Mouse (Mus musculus) heart, adult 18-20 months (tissue): Measurements from ENCODE around the gene Setx. TPM values are rescaled to one million over a fixed set of nuclear protein-coding genes. Genes with fewer than 3 reads are reported as not detected.
A peak's percentile ranks its signal among the peaks of the same experiment; 100 is the strongest.

Experiments used
- DNase-seq, 2 experiments: peaks; one replicate each; pipeline ENCODE4 v3.0.0; 2021 to 2022; ENCODE audit warnings: mixed read lengths in 1 of 2
- total RNA-seq, 2 experiments: library from RNA; stranded (reverse); gene quantifications; 2 replicates each; pipeline ENCODE4 v1.2.3; 2021

The Setx gene
- total RNA-seq, 2 experiments from 2014 or later = 31.0 to 32.3 TPM

DNA sequence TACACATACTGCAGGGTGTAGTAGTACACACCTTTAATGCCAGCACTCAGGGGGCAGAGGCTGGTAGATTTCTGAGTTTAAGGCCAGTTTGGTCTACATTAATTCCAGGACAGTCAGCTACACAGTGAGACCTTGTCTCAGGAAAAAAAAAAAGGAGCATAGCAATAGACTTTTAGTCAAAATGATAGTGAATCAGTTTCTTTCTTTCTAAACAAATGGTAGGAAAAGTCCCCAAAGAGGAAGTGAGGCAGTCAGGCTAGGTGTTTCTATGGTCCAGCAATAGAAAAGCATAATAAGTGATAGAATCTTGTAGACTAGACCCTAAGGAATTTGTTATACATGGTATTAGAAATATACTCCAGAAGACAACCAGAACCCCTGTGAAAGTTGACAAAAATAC is 11.2 kb downstream of the Setx start:
- DNase-seq = no peak

DNA sequence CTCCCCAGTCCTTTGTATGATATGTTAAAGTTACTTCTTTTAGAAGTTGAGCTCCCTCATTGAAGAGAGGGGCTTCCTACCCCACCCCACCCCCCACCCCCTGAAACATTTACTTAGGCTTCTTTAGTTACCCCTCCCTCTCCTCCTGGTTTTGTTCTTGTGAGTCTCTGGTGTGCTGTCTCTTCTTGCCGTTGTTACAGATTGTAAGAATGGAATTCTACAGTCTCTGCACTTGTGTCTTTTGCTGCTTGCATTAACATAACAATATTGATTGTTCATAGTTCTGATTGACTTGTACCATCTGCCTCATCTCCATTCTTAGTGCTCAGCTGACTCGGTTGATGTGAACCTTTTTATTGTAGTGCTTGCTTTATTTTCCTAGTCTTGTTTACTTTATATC is 28.0 kb downstream of the Setx start:
- no peak for DNase-seq

DNA sequence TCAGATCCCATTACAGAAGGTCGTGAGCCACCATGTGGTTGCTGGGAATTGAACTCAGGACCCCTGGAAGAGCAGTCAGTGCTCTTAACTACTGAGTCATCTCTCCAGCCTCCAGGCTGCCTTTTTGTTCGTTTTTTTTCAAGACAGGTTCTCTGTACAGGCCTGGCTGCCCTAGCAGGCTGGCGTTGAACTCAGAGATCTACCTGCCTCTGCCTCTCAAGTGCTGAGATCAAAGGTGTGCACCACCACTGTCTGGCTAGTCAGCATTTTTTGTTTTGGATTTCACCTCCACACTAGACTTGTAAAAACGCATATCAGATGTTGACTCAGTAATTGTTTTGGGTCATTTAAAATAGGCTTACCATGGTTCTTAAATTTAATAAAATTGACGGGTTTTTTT is 44.1 kb downstream of the Setx start:
- no peak for DNase-seq

DNA sequence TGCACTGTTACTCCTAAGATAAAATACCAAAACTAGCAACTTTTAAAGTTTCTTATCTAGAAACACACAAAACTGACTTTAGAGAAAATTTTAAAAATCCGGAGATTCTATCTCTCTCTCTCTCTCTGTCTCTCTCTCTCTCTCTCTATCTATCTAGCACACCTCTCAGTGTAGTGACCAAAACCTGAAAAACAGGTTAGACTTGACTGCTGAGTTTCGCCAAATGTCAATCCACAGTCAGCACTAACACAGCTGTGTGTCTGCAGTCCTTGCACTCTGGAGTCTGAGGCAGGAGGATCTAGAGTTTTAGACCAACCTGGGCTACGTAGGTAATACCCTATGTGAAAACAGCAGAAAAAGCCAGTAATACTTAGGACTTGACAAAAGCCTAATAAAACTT is 50.9 kb downstream of the Setx start:
- DNase-seq = no peak

DNA sequence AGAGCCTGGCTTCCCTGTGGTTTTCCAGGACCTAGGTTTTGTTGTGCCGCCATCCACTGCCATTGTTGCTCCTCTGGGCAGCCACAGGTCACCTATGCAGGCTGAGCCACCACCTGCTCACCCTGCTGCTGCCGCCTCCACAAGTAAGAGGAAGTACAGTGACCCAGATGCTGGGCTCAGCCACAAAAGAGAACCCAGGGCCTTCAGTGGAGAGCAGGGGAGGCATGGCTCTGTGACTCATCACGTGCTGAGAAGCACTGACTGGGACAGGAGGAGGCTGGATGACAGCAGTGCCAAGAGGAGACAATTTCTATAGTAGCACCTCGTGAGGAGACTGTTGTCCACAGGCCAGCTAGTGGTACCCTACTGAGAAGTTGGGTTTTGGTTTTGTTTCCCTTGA is 55.8 kb downstream of the Setx start:
- DNase-seq = no peak

DNA sequence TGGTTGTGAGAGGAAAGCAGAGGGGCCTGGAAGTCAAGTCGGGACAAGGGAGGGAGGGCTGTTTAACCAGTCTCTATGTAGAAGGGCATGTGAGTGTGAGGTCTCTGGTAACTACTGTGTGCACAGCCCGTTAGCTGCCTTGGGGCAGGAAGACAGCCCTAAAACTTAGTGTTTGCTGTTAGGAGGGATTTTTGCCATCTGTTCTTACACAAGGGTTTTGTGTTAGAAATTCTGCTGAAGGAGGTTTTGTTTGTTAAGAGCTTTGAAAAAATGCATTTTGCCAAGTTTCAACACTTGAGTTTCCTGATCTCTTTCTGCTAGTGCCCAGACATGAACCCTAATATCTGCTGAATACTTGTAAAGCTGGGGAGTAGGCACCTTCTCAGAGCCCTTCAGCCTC is 57.1 kb downstream of the Setx start:
- DNase-seq = no peak

DNA sequence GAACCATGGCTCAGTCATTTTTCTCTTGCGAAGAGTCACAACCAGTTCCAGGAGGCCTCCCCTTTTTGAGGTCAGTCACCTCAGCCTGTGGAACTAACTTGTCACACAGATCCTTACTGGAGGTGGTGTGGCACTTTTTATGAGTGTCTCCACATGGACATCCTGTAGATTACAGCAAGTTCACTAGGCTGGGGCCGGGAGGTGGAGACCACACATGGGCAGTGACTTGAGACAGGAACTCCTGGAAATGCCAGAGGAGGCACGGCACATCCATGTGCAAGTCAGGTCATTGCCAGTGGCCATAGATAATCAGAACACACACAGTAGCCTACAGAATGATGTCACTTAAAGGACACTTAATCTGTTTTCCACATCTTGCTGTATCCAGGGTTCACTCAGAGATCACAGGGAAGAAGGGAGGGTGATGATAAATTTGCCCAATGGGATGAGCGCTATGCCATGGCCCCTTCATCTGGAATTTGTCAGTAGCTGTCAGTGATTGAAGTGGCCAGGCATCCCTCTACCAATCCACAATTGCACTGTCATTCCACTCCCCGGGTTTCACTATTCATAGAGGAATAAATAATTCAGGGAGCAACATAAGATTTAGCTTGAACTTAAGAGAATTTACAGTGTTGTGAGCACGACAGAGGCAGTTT is 59.4 kb downstream of the Setx start:
- no peak for DNase-seq

DNA sequence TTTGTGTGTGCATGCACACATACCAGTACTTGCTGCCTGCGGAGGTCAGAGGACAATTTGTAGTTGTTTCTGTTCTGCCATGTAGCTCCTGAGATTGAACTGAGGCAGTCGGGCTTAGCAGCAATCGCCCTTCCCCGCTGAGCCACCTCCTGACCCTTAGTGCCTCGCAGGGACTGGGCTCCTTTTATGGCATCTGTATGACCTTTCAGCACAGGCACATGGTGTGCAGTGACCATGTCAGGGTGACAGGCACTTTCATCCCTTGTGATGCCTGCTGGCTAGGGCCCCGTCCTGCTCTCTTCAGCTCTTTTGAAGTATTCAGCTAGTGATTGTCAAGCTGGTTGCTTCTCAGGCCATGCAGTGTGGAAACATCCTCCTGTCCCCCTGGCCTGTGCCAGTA is 62.2 kb downstream of the Setx start:
- DNase-seq = no peak

DNA sequence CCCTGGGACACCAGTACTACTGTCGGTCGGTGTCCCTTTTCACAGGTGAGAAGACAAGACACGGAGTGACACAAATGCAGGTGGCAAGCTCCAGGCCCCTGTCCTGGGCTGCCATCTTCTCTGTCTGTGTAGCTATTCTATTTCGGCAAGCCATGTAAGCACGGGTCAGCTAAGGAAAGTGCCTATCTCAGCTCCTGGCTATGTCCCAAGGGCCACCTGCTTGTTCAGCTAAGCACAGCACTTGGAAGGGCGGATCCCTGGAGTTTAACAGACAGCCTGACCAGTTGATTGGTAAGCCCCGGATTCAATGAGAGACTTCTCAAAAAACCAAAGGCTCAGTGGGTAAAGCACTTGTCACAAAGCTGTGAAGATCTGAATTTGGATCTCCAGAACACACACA is 66.4 kb downstream of the Setx start:
- DNase-seq = peak; percentile 58

DNA sequence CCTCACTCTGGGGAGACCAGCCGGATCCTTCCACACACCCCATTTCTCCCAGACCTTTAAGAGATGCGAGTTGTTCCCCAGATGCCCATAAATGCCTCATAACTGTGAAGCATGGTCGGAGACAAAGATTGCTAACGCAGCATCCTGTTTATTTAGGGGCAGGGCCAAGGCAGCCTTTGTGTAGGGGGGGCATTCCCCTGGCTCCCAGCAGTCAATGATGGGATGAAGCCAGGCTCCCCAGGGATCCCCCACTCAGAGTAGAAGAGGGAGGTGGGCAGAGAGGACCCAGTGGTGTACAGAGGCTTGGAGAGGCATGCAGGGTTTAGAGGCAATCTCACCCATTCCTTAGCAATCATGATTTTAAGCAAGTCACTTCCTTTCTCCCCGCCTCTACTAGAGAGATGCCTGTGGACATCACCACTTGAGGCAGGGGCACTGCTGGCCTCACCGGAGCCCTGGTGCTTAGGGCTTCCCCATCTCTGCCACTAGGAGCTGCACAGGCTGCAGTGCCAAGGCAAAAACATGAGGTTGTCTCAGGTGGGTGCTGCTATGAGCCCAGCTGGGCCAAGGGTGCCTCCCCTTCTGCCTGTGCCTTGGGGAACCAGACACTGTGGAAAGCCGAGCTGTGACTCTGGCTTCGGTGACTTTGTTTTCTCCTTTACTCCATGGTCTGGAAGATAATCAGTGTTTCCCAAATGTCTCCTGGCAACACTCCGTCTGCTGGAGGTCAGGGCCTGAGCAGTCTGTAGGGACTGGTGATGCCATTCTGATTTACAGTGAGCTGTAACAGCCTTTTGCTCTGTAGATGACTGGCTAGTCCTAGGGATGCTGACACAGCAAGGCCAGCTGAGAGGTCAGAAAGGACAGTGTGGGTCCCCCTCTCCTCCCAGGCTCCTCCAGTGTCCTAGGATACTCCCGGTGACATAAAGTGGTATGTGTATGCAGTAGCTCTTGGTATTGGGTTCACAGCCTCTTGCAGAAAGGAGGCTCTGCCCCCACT is 67.5 kb downstream of the Setx start:
- DNase-seq = peak; percentile 30 to 34

DNA sequence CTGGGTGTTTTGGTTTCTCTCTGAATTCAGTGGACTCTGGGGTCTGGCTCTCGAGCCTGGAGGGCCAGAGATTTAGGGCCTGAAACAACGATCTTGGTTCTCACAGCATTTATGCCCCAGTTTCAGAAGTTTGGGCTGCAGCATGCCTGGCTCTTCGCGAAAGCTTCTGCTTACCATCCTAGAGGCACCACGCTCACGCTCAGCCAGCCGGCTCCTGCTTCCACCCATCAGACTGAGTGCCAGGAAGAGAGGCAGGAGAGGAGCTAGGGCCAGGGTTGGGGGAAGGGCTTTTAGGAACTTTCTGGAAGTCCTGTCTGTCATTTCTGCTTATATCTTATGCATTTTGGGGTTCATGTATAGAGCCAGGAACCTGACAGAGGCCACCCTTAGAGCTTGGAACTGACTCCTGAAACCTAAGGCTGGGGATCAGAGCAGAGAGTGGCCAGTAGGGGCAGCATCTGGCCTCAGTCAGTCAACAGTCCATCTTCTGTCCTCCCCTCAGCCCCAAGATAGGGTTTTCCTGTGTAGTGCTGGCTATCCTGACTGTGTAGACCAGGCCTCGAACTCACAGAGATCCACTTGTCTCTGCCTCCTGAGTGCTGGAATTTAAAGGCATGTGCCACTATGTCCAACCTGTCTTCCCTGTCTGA is 68.8 kb downstream of the Setx start:
- DNase-seq = no peak

DNA sequence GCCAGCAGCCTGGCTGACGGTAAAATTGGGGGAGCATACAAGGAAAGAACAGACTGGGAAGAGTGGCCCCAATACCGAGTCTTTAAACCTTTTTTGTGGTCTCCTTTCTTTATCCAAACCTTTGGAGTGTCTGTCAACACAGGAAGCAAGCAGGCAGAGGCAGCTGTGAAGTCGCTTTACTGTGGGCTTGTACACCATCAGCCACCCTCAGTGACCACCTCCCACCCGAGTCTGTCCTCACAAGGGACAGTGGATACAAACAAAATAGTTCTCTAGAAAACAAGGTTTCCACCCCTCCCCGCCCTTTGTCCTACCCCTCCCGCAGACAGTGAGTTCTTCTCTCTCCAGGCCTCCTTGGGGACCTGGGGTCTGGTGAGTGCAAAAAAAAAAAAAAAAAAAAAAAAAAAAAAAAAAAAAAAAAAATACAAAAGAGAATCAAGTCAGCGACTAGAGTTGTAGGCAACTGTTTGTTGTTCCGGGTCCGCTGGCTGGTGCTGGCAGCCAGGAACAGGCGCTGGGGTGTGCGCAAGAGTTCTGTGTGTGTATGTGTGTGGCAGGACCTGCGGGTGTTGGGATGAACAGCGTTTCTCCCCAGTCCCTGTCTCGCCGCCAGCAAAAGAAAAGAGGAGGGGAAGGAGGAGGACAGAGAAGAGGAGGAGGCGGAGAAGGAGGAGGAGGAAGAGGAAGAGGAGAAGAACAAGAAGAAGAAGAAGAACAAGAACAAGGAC is 70.0 kb downstream of the Setx start:
- DNase-seq = no peak

DNA sequence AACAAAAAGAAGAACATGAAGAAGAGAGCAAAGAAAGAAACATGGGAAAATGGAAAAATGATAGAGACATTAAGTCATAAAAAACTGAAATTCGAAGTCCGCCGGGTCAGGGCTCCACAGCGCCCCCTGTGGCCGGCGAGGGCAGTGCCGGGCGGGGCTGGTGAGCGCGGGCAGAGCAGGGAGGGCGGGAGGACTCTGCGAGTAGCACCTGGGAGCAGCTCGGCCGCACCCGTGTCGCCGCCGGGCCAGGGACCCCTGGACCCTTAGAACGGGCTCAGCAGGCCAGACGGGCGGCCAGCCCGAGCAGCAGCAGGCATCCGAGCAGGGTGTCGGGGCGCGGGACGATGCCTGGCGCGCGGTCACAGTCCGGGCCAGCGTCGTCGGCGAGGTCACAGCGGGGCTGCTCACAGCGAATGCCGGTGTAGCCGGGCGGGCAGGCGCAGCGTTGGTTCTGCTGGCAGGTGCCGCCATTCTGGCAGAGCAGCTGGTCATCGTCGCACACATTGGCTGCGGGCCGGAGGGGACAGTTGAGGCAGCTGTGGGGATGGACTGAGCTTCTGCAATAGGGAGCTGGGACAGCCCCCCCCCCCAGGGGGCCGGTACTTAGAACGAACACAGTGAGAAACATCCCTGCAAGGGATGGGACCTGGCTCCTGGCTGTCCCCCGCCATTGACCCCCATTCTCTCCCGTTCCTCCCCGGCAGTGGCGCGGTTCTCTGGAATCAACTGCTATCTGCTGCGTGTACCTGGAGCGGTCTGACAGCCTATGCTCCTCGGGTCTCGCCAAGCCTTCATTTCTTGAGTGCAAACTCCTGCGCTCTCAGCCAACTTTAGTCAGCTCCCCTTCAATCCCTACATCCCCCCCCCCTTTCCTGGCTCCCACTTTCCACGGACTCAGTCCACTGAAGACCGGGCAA is 70.8 kb downstream of the Setx start:
- peak; percentile 72 to 89 for DNase-seq

DNA sequence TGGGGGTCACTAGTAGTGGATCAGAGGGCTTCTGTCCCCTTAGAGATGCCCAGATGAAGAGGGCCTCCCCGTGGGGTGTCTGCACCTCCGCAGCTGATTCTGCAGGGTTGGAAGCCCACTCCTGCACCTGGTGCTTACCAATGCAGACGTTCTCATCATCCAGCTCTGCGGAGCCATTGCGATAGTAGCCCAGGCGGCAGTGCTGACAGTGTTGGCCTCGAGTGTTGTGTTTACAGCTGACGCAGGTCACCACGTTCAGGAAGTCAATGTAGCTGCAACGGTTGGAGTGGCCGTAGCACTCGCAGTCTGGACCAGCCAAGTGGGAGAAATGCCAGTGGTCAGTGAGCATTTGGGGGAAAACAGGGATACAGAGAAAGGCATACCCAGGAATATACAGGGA is 72.9 kb downstream of the Setx start:
- no peak for DNase-seq

DNA sequence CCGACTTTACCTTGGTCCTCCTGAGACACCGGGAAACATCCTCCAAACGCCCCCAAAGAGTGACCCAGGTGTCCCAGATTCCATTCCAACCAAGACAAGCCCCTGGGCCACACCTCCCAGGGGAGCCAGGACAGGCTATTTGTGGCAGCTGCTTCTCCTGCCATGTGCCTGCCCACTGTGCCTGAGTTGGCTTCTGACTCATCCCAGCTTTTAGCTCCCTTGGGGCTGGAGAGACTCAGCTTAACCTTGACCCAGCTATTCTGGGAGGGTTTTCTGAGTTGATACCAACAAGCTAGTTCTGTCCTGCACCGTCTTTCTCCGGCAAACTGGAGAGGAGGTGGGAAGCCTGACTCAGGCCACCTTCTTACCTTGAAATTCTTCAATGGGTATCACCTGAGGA is 74.5 kb downstream of the Setx start:
- peak; percentile 46 to 72 for DNase-seq

DNA sequence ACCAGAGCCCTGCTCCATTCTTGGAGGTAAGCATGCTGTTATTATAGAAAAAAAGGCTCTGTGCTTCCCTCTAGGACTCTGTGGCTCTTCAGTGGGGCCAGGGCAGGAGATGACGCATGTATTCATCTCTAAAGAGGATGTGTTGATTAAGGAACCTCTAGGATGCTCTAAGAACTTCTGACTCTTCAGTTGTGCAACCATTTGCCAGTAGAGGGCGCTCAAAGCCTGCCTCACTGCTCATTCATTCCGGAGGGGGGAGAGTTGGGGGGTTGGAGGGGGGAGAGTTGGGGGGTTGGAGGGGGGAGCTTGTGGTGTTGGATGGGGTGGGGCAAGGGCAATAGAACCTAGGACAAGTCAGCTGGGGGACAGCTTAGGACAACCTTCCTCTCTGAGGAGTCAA is 75.9 kb downstream of the Setx start:
- DNase-seq = peak; percentile 35 to 77

DNA sequence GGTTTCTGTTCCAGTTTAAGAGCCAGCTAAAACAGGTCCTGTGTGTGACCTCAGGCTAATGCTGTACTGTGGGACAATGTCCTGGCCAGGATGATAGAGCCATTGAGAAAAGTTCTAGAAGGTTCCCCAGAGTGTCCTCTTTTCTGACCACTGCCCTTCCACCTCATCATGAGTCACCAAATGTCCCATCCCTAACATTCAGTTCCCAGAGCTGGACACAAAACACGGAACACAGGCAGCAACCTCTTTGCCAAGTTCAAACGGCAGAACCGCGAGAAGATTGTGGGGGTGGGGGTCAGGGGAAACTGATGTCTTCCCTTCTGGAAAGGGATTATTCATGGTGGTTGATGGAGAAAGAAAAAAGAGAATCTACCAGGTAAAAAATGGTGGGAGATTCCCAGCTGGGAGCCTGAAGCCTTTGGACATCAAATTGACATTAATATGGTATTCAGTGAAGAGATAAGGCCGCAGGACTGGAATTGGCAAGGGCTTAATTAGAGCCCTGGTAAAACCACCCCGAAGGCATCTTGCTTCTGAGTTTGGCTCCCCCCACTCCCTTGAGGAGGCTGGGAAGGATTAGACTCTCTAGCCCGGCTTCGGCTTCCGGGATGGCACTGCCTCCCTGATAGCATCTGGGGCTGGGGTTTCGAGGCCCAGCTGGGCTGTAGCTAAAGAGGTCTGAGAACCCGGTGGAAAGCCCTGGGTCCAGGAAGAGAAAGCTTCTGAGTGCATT is 77.4 kb downstream of the Setx start:
- DNase-seq = no peak

DNA sequence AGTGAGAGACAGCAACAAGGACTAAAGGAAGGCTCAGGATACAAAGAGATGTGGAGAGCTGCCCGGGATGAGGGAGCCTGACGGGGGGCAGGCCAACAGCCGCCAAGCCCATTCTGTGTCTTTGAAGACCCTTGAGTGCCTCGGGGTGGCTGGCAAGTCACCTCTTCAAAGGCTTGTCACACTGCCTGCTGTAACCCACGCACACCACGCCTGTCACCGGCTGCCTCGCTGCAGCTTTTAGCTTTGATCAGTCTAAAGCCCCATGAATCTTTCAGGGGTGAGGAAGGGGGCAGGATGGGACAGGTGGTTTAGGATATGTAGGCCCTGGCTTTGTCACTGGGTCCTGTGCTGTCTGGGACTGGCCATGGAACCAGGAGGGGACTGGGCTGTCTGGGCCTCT is 82.2 kb downstream of the Setx start:
- DNase-seq = no peak

DNA sequence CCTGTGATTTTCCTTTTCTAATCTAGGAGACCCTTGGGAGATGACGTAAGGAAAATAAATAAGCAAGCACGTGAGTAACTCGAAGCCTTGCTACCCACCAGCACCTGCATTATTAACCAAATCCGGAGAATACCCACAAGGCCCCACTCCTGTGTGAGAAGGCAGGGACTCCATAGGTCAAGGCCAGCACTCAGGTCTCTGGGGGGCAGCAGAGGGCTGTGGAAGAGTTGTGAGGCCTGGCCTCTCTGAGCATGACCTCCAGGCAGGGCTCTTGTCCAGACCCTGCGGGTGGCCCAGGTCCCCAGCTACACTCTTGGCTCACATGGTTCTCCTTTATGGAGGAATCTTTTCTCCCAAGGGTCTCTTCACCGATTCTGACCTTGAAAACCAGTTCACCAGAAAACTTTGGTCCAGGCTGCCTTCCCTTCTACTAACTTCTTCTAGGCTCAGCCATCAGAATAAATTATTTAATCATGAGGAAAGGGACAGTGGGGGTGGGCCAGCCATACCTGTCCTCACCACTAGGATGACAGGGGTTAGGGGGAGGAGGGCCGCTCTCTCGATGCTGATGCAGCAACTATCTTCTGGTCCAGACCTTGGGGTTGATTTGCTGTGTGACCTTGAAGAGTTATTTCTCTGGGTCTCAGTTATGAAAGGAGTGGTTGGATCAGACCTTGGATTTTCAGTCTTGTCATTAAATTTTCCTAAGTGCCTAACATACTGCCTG is 92.5 kb downstream of the Setx start:
- peak; percentile 80 to 89 for DNase-seq

DNA sequence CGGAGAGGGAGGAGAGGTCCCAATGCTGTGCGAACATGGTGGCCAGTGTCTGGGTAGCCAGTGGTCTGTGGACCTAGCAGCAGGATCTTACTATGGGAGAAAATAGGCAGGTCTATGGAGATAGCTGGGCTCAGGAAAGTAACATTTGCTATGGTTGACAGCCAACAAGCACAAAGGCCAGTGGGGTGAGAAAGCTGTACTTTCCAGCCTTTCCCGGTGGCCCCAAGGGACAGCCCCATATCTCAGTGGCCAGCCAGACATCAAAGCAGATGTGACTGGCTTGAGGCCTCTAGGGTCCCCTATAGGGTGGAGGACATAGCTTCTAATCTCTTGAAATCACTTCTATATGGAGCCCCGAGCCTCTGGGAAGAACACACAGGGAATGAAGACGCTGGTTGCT is 93.1 kb downstream of the Setx start:
- peak; percentile 20 to 22 for DNase-seq
